Mouse (Mus musculus): ENCODE measurements around the gene Tns3. TPM values are rescaled to one million over a fixed set of nuclear protein-coding genes. Genes with fewer than 3 reads are reported as not detected.

Tns3 gene
- total RNA-seq, 2 experiments from 2014 or later: 27.4 to 29.0 TPM

DNA sequence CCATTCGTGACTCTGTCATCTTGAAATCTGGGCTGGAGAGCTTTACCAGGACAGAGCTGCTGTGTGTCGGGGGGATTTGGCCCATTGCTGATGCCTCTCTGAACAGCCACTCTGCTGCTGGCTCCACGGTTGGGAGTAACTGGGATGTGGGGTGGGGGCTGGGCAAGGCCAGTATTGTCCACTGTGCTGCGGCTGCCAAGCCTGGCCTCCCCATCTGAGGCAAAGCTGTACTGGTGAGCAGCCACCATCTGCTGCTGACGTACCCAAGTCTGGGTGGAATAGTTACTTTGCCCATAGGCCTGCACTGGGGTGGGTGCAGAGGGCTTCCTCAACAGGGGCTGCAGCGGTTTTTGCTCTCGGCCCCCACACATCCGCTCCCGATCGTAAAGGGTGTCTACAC is 172.0 kb downstream of the Tns3 start:
- intact Hi-C loops (cut with DNase I): no loop called here
- DNase-seq: no peak

DNA sequence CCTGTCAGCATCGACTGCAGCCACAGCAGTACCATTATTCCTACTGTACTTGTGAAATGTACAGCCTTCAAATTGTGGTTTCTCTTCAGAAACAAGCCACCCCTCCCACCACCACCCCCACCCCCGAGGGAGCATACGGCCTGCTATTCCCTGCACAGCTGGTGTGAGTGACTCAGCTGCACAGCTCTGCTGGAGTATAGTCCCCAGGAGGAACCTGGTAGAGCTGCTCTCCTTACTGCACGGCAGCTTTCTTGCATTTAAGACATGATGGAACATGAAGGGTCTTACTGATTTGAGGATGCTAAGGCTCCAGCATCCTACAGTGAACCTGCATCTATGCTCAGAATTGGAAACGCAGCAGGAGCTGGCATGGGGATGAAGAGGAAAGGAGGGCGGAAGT is 176.1 kb downstream of the Tns3 start:
- intact Hi-C loops (cut with DNase I): no loop called here
- DNase-seq: no peak

DNA sequence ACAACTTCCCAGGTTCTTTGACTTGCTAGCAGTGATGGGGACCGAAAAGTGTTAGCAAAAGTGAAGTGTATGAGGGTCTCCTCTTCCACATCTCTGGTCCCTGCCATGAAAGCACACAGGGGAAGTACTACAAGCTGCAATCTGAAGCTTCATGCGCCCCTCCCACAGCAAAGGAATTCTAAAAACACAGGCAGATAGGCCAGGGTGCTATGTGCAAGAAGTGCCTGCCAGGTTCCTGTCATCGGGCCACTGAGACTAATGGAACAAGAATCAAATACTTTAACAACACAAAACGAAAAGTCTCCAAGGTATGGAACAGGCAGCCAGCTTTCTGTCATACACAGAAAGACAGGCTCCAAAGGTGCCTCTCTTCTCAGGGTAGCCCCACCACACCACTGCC is 177.8 kb downstream of the Tns3 start:
- DNase-seq: peak; percentile 74 to 81
- intact Hi-C loops (cut with DNase I): no loop called here

DNA sequence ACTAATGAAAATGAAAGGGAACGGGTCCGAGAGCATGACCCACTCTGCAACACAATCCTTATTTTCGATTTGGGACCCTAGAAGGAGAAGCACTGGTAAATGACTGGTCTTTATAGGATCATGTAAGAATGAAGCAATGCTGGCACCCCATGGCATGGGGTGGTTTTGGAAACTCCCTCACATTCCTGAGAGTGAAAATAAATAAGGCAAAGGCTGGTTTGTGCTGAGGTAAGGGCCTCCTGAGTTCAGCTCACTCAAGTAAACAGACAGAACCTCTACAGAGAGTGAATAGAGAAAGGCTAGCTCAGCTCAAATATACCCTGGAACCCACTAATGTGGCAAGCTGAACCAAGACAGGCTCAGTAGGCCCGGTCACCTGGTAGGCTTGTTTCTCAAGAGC is 179.8 kb downstream of the Tns3 start:
- DNase-seq: no peak
- intact Hi-C loops (cut with DNase I): no loop called here

DNA sequence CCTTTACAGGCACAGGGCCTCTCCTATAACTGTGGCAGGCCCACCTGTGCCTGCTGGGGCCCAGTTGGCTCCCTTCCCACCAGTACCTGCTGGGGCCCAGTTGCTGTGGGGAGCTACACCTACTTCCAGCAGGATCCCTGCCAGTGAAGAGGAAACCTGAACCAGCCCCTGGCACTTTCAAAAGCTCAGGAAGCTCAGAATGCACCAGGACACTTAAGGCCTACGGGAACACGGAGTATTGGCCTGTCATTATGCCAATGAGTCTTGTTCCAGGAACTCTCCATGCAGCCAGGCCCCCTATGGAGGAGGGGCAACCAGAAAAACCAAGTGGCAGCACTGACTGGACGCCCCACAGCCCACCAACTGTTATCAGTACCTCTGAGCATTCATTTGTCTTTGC is 181.6 kb downstream of the Tns3 start:
- intact Hi-C loops (cut with DNase I): no loop called here
- DNase-seq: peak; percentile 43 to 51

DNA sequence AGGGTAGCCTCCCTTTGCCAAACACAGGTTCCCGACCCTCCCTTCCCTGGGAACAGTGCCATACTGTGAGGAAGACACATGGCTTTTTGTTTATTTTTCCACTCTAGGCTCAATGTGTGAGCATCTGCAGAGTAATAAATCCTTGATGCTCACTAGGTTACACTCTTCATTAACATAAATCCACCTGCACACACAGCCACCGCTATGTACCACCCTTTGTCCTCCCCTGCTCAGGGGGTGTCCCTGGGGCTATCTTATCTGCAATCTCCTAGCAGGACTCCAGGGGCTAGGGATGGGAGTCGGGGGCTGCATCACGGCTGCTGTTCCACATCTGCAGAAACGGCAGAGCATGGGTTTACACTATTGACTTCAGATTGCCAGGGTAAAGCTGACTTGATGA is 182.4 kb downstream of the Tns3 start:
- DNase-seq: no peak
- intact Hi-C loops (cut with DNase I): no loop called here

DNA sequence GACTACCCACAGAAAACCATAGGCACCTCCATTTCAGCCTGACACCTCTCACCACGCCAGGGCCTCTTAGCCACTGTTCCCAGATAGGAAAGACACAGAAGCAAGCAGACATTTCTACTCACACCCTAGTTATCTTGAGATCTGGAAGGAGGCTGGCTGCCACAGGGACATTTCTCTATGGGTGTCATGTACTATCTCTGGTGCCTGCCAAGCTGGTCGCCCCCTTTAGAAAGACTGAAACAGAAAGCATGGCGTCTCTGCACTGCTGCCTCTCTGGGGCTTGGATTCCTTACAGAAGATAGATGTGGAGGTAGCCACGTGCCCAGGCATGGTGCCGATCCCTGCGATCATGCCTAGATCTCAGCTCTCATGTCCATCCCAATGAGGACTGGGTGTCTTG is 182.8 kb downstream of the Tns3 start:
- no peak for DNase-seq
- intact Hi-C loops (cut with DNase I): no loop called here

DNA sequence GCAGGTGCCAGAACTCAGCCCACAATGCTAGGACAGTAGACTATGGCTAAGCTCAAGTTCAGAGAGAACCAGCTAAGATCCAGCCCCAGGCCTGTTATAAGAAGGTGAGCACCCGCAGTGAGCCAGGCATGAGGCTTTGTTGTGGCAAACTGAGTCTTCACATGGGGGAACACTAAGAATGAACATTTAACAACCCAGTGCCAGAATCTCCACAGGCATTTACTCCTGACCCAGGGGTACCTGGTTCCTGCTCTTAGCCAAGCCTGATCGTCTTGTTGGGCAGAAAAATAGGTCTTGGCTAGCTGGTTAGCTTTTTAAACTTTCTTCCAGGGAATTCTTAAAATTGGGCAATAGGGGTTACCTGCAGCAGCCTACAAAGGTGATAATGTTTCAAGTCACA is 184.5 kb downstream of the Tns3 start:
- DNase-seq: no peak
- intact Hi-C loops (cut with DNase I): no loop called here

DNA sequence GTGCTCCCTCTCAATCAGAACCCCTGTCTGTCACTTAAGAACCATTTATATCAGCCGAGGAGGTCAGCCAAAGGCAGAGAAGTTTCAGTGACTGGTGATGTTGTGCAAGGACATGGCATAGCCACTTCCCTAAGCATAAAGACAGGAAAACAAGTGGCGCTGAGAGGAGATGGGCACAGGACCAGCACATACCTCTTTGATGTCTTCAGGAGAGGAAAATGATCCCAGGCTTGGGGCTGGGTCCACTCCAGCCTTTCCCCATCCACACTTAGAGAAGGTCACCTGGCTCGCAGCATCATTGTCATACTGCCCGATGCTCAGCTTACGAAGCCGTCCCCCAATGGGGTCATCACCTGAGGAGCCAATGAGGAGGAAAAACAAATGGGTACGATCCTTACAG is 185.0 kb downstream of the Tns3 start:
- DNase-seq: no peak
- intact Hi-C loops (cut with DNase I): no loop called here

DNA sequence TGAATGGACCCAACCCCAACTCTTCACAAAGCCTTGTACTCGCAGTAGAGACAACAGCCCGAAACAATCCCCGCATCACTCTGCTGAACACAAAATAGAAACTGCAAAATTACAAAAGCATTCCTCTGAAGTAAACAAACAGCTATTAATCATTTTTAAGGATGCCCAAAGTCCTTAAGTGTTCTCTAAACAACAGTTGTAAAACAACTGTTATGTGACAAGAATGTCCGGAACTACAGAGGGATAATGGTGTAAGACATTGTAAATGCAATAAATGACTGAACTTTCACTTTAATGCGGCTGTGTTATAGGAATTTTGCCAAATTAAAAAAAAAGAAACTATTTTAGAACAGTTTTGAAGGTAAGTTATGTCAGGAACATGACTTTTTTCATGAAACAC is 190.7 kb downstream of the Tns3 start:
- intact Hi-C loops (cut with DNase I): no loop called here
- no peak for DNase-seq

DNA sequence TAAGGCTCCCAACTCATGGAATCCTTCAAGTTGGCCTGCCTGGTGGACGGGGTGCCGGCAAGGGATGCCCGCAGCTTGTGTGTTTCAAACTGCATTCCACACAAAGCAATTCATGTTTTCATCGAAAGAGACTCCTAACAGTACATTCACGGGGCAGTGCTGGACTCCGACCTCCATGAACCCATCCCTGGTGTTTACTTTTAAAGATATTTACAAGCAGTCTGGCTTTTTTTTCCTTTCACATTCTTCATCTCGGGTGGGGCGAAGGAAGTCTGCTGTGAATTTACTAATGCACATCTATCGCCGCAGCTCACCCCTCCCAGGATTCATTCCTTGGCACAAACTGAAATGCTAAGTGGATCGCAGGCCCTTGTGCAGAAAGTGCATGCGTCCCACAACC is 191.9 kb downstream of the Tns3 start:
- no peak for DNase-seq
- intact Hi-C loops (cut with DNase I): no loop called here

DNA sequence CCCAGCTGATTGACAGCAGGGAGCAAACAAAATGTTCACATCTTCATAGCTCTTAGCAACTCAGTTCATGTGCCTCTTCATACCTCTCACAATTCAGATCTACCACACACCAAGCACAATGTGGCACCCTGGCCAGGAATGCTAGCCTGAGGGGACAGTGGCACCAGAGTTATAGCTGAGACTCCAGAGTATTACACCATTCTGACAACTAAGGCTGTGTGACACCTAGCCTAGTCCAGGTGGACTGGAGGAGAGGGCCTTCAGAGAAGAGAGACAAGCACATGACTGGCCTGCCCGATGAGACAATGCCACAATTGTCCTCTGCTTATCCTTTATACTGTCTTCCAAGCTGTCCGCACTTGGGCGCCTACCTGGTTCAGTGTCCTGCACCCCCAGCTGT is 192.8 kb downstream of the Tns3 start:
- intact Hi-C loops (cut with DNase I): no loop called here
- no peak for DNase-seq

DNA sequence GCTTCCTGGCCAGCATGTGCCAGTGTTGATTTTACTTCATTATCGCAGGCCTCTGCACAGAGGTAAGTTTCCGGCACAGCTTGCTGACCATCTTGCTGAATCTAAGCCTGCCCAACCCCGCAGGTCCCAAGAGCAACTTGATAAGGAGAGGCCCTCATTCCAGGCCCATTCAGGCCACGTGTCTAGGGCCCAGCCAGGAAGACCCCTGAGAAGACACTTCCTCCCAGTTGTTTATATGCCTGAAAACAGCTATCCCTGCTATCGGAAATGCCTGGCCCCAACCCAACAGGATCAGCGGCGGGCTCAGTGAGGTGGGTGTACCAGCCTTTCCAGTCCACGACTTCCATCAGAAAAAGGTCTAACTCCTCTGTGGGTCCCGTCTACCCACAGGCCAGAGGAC is 194.8 kb downstream of the Tns3 start:
- DNase-seq: peak in 1 of 2 experiments; percentile 38
- intact Hi-C loops (cut with DNase I): loop anchor here (2.0 to 5.0 kb wide), 2 partner anchors 23 to 43 kb away; no protein-coding TSS in a partner anchor

DNA sequence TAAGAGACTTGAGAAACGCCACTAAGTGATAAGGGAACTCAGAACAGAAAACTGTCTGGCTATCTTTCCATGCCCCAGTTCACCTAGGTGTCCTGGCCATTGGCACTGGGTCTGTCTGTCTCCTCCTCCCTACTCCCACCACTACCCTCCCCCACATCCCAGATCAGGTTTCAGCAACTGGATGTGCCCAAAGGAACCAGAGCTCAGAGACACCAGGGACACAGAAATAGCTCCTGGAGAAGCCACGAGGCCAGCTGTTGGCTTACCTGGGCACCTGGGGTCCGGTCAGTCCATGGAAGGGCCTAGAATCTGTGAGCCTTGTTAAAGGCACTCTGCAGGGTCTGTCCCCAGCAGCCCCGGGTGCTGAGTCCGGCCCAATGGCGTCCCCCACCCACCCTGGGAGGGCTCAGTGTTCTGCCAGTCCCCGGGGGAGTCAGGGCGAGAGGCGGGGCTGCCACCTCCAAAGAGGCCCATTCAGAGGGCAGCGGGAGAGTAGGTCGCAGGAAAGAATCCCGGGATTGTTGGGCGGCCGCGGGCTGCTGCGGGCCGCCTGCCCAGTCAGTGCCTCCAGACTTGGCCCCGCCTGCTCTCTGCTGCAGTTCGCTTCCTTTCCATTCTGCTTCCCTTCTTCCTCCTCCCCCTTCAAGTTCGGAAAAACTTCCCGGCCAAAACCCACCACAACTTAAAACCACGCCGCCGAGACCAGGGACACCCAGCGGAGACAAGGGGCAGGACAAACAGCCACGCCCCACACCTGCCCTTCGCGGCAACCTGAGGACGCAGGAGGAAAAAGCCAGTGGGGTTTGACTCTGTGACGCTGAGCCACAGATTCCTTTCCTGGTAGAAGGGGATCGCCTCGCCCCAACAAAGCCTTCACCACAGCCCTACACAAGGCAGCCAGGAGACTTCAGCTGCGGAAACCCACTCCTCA is 195.9 kb downstream of the Tns3 start:
- intact Hi-C loops (cut with DNase I): loop anchor here (2.0 to 5.0 kb wide), 2 partner anchors 22 to 44 kb away; no protein-coding TSS in a partner anchor

DNA sequence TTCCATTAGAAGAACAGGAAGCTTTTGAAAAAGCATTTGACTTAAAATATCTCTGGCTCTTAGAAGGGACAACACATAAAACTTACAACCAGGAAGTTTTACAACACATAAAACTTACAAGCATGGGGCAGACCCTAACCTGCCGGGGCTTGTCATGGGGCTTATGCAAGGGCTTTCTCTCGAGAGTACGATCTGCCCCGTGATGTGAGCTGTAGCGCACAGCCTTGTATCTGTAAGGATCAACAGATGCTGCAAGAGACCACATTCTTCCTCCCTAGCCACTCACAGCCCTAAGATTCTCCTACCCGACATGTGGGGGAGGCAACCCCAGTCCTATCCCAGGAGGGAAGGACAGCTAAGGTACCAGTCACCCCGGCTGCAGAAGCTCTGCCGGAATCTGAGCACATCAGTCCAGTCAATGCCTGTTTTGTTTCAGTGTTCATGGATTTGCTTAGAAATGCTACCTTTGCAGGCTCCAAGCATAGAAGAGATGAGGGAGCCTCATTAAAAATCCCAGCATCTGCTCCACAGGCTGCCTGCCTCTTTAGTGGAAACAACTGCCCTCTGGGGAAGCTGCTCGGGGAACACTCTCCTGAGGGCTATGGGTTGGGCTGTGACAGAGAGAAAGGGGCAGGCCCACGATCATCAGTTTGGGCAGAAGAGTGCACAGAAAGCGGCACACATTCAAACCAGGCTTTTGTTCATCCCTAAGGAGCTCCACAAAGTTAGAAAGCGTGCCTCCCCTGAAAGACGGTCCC is 196.8 kb downstream of the Tns3 start:
- no peak for DNase-seq
- intact Hi-C loops (cut with DNase I): loop anchor here (2.0 to 5.0 kb wide), 2 partner anchors 21 to 45 kb away; no protein-coding TSS in a partner anchor

More for the DNA sequence above, 195.9 kb downstream of the Tns3 start:
- peak; percentile 80 to 83 for DNase-seq

DNA sequence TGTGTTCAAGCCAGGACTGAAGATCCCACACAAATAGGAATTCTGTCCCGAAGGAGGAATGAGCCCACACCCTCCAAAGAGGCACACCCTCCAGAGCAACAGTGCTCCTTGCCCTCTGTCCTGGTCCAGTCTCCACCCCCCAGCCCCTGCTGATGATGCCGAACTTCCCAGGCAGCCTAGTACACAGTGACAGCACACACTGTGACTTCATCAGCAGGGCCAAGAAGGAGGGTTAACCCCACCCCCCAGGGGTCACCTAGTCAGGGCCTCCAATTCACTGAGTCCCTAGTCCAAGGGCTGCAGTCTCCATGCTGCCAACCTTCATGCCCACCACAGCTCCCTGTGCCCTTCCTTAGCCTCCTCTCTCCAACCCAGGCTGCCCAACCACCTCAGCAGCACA is 200.5 kb downstream of the Tns3 start:
- no peak for DNase-seq
- intact Hi-C loops (cut with DNase I): no loop called here

DNA sequence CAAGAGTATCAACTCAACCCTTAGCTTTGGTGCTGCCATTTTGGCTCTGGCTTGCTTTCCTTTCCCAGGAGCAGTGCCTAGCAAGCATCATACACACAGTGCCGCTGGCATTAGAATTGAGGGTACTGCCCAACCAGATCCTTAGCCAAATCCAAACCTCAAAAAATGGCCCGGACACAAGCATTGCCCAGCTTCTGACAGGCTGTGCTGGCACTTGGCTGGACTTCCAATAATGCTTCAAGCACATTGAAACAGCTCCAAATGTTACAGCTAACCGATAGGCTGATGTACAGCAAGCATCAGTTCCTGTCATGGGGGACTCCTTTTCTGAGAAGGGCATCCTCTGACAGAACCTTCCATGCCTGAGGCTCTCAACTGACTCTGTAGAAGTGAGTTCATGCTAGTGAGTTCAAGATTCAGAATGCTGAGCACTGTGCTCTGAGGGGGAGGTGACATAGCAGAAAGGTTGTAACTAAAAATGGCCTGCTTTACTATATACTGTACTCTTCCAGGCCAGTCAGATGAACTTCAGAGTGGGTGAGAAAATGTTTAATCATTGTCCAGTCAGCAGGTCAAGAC is 201.4 kb downstream of the Tns3 start:
- intact Hi-C loops (cut with DNase I): no loop called here

DNA sequence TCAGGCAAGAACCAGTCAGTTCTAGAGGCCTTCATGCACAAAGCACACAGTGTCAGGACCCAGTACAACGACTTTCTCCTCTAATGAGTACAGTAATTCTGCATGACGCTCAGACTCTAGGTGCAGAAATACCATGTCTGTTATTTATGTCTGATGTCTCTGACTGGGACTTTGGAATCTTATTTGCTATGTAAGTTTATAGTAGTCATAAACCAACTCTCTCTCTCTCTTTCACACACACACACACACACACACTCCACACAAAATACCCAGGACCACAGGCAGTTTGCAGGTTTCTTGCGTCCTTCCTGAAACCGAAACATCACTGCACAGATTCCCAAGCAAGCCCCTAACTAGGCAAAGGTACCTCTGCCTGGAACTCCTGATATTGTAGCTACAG is 203.5 kb downstream of the Tns3 start:
- intact Hi-C loops (cut with DNase I): no loop called here
- no peak for DNase-seq

More for the DNA sequence above, 201.4 kb downstream of the Tns3 start:
- DNase-seq: no peak

DNA sequence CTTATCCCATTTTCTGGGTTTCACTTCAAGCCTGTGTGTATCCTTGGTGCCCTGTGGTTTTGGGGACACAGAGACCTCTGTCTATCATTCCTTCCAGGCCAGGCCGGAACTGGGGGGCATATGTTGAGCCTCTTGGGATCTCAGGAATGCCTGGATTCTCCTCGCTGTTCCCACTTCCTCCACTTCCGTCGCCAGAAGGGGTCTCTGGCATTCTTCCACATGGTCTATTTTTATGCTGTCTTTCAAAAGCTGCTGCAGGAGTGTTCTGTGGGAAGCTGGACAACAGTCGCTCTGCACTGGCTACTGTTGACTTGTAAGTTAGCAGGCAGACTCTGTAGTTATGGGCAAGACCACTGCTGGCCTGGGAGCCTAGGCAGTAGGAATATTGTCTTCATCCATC is 206.4 kb downstream of the Tns3 start:
- peak; percentile 42 to 53 for DNase-seq
- intact Hi-C loops (cut with DNase I): no loop called here

DNA sequence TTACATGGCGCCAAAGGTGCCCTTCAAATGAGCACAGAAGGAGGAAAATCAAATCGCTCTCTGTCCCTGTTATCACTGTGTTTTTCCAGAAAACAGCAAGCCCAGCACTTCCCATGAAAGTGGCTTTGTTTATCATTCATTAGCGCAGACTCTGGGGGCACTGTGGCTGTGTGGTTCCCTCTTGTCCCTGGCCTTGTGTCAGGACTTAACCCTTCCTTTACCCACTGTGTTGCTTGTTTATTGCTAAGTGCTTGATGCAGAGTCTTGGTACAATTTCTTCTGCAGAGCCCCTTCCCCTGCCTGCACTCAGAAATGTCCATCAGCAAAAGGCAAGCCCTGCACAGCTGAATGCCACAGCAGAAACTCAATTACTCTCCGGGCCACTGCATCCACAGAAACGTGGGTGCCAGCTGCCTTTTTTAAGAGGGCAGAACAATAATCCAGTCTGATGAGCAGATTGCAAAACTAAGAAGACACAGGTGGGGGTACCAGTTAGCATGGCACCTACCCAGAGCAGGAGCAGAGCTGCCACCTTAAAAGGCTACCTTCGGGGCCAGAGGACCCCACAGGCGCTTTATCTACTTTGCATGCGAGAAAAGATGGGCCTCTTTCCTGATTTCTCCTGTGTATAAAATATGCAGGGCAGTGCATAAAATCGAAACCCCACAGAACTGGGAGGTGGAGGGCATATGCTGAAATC is 207.6 kb downstream of the Tns3 start:
- intact Hi-C loops (cut with DNase I): no loop called here

DNA sequence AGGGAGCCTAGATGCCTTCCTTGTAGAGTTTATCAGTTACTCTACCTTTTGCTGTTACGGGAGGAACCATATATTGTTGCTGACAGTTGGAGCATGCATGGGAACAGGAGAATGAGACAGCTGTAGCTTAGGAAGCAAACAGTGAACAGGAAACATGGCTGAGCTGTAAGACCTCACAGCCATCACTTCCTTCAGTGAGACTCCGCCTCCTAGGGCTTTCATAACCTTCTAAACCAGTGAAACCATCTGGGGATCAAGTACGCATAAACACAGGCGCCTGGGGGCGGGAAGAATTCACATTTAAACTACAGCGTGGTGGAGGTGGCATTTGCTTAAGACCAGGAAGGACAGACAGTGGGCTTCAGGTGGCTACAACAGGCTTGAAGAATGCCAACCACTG is 208.7 kb downstream of the Tns3 start:
- DNase-seq: no peak
- intact Hi-C loops (cut with DNase I): no loop called here

More for the DNA sequence above, 207.6 kb downstream of the Tns3 start:
- no peak for DNase-seq

All from heart, postnatal 10 days (tissue).